Mouse (Mus musculus) mature B cell (primary cell): ENCODE data around the gene Clec11a.
"Not testable (repeated sequence)": the region's sequence is repeated elsewhere in the genome, so short reads cannot be mapped to it uniquely, and the experiment has no call there.

Experiments used
- in situ Hi-C: fragments of 300-500 bp; cut with MboI; formaldehyde crosslinking; loops from 2 replicates; pipeline ENCODE4 v1.14.3; 2019

Clec11a gene

DNA sequence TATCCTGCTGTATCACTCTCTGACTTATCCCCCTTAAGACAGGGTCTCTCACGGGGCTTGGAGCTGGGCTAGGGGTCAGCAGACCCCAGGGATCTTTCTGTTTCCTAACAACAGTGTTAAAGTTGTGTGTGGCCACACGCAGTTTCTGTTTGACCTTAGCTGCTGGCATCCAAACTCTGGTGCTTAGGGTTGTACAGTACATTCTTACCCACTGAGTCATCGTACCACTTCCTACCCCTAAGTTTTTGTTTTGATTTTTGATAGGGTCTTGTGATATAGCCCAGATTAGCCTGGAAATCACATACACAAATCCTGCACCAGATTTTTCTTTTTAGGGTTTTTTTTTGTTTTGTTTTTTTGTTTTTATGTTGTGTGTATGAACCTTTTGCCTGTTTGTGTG, 25.6 kb upstream of the Clec11a start:
- in situ Hi-C loops, result loop anchor here (25.0 kb wide), 1 partner anchor 395 kb away; the partner anchor contains the start of gene Klk15

DNA sequence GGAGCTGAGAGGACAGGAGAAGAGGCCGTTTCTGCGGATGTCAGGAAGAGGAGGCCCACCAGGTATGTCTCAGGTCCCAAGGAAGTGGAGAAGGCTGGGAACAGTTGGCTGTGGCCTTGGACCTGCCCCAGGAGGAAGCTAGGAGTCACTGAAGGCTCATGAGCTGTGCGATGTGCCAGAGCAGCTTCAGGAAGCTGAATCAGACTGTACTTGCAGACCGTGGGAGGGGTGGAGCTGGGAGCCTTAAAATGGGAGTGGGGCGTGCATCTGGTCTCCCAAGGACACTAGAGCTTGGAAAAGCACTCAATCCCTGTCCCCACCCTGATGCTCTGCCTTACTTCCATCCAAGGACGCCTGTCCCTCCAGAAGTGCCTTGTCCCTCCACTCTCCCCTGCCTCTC, 19.9 kb upstream of the Clec11a start:
- in situ Hi-C loops, result loop anchor here (25.0 kb wide), 1 partner anchor 389 kb away; the partner anchor contains the start of gene Klk15

- in situ Hi-C loops, result no loop called here
Observed at GRCm38 (mm10) chr7:44322290-44322689, 15.6 kb upstream of the Clec11a start.

GRCm38 (mm10) chr7:44320886-44321285, 14.2 kb upstream of the Clec11a start:
- in situ Hi-C loops, result no loop called here

GRCm38 (mm10) chr7:44317913-44318312, 11.2 kb upstream of the Clec11a start:
- in situ Hi-C loops, result no loop called here

GRCm38 (mm10) chr7:44312484-44312883, 5.8 kb upstream of the Clec11a start:
- in situ Hi-C loops, result no loop called here

DNA sequence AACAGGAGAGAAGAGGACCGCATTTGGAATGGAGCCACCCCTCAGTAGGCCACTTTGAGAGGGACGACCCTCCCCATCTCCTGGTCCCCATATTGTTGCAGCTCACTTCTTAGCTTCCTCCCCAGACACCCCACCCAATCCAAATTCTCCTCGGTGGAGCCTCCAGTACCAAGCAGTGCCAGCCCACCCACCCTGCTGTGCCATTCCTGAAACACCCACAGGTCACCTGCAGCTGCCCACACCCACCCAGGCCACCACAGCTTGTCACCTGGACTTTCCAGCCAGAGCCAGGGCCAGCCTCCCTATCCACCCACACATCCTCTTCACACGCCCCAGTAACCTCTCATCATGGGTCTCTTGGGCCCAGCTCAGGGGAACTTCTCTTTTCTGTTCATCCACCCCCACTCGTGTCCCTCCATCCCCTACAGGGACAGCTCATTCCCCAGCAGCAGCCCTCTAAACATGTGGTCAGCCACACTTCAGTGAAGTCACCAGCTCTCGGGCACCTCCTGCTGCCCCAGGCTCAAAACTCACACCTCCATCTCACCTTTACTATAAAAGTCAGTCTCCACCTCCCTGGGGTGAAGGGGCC, 5.1 kb upstream of the Clec11a start:
- in situ Hi-C loops, result no loop called here

- in situ Hi-C loops, result no loop called here
Observed at GRCm38 (mm10) chr7:44310878-44311712, 4.4 kb upstream of the Clec11a start.

GRCm38 (mm10) chr7:44310285-44310877, 3.7 kb upstream of the Clec11a start:
- in situ Hi-C loops, result no loop called here

DNA sequence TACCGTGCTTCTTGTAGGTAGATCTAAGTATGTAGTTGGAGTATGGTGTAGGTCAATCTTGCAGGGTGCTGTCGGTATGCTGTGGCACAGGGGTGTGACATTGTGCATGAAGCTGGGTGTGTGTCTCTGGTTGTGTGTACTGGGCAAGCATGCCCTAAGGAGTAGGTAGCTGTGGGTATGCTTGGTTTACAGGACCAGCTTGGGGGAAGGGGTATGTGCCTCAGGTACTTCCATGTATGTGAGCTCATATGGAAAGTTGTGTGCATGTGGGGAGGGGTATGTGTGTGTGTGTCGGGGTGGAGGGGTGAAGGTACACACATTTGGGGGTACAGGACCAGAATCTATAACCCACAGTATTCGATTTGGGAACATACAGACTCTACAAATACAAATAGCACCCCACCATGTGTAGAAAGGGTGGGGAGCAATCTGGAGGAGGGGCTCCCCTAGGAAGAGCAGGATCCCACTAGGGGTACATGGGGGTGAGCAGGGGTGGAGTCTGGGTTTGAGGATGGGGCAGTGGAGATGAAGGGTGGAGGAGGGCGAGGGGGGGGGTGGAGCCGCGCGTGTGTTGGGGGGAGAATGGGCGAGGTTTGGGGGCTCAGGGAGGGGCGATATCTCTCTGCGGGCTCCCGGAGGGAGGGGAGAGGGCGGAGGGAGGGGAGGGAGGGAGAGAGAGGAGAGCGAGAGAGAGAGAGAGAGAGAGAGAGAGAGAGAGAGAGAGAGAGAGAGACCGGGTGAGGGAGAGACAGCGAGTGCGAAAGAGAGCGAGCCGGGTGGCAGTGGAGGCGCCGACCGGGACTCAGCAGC, 3.0 kb upstream of the Clec11a start, which contains the start of gene Shank1:
TSS of gene Shank1 (plus strand) at position 779 of the 810 bp plus-strand sequence.
- in situ Hi-C loops, result no loop called here

- in situ Hi-C loops, result no loop called here
Observed at GRCm38 (mm10) chr7:44307261-44308020, 739 bp upstream of the Clec11a start.

DNA sequence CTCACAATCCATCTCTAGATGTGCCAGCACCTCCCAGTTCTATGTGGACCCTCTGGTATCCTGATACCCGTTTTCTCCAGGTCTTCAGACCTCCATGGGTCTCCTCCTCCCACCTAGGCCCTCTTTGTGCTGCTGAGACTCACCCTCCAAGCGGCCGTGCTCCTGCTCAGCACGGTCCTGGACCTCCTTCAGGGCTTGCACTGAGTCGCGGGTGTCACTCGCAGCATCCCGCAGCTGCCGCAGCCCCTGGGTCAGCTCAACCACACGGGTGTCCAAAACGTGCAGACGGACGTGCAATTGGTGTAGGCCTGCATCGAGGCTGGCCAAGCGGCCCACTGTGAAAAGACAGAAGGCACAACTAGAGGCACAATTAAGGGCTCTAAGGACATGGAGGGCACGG, 1.0 kb downstream of the Clec11a start:
- in situ Hi-C loops, result no loop called here

- in situ Hi-C loops, result no loop called here
Observed at GRCm38 (mm10) chr7:44304775-44305641, 1.7 kb downstream of the Clec11a start.

- in situ Hi-C loops, result no loop called here
Observed at GRCm38 (mm10) chr7:44304463-44304774, 2.3 kb downstream of the Clec11a start.

GRCm38 (mm10) chr7:44303346-44304340, 3.1 kb downstream of the Clec11a start:
- in situ Hi-C loops, result no loop called here

DNA sequence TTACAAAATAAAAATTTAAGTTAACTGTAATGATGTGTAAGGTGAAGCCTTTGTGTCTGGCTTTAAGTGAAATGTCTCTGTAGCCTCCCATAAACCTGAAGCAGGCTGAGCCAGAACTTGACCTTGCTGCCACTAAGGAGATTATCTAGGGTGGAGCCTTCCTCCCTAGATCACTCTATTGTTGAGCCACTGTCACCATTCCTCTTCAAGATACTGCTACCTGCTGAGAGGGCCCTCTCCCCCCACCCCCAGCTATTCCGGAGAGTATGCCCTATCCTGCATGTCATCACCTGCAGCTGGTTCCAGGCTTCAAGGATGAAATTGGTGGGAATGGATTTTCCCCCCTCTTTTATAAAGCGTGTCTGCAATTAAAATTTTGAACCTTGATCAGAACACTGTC, 9.2 kb downstream of the Clec11a start:
- in situ Hi-C loops, result not testable (repeated sequence)

GRCm38 (mm10) chr7:44291418-44291817, 15.3 kb downstream of the Clec11a start:
- in situ Hi-C loops, result no loop called here

- in situ Hi-C loops, result no loop called here
Observed at GRCm38 (mm10) chr7:44290986-44291385, 15.7 kb downstream of the Clec11a start.

DNA sequence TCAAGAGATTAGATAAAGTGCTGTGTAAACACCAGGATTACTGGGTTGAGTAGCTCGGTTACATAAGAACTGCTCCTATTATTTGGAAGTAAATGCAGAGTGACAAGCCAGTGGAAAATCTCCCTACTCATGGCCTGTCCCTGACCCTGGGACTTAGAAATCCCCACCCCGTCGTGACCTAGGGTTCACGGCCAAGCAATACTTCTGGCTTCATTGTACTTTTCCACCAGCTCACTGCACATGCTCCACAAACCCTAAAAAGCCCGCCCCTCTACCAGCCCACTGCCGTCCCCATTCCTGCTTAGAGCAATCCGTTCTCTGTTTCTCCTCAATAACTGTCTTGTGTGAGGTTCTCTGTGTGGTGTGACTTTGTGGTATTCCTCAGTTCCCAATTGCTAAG, 18.9 kb downstream of the Clec11a start:
- in situ Hi-C loops, result no loop called here
